Mouse (Mus musculus): Measurements from ENCODE around the gene Fndc5.

Fndc5 gene

GRCm38 (mm10) chr4:129122719-129123118 is 14.1 kb upstream of the Fndc5 start:
- no peak for DNase-seq (ENCODE audit: low read depth, low spot score)

- peak; percentile 25 for DNase-seq (ENCODE audit: low read depth, low spot score)
Observed at GRCm38 (mm10) chr4:129124652-129125146, 12.1 kb upstream of the Fndc5 start.

GRCm38 (mm10) chr4:129125736-129126451 is 10.9 kb upstream of the Fndc5 start:
- no peak for DNase-seq (ENCODE audit: low read depth, low spot score)

- DNase-seq (ENCODE audit: low read depth, low spot score) = no peak
Observed at GRCm38 (mm10) chr4:129128582-129129338, 8.0 kb upstream of the Fndc5 start.

- no peak for DNase-seq (ENCODE audit: low read depth, low spot score)
Observed at GRCm38 (mm10) chr4:129129387-129129786, 7.4 kb upstream of the Fndc5 start.

- peak; percentile 47 for DNase-seq (ENCODE audit: low read depth, low spot score)
Observed at GRCm38 (mm10) chr4:129130149-129130548, 6.7 kb upstream of the Fndc5 start.

GRCm38 (mm10) chr4:129130755-129131303 is 6.0 kb upstream of the Fndc5 start:
- DNase-seq (ENCODE audit: low read depth, low spot score) = no peak

GRCm38 (mm10) chr4:129134799-129135585 is 1.8 kb upstream of the Fndc5 start:
- peak; percentile 80 for DNase-seq (ENCODE audit: low read depth, low spot score)

- DNase-seq (ENCODE audit: low read depth, low spot score) = no peak
Observed at GRCm38 (mm10) chr4:129135637-129136036, 1.2 kb upstream of the Fndc5 start.

- DNase-seq (ENCODE audit: low read depth, low spot score) = no peak
Observed at GRCm38 (mm10) chr4:129136189-129136578, 615 bp upstream of the Fndc5 start.

GRCm38 (mm10) chr4:129137392-129138321 is 858 bp downstream of the Fndc5 start:
- DNase-seq (ENCODE audit: low read depth, low spot score) = no peak

- DNase-seq (ENCODE audit: low read depth, low spot score) = no peak
Observed at GRCm38 (mm10) chr4:129139642-129140041, 2.8 kb downstream of the Fndc5 start.

GRCm38 (mm10) chr4:129140808-129141207 is 4.0 kb downstream of the Fndc5 start:
- no peak for DNase-seq (ENCODE audit: low read depth, low spot score)

GRCm38 (mm10) chr4:129141560-129142438 is 5.0 kb downstream of the Fndc5 start:
- no peak for DNase-seq (ENCODE audit: low read depth, low spot score)

GRCm38 (mm10) chr4:129142439-129143045 is 5.7 kb downstream of the Fndc5 start:
- no peak for DNase-seq (ENCODE audit: low read depth, low spot score)

- DNase-seq (ENCODE audit: low read depth, low spot score) = no peak
Observed at GRCm38 (mm10) chr4:129143509-129143908, 6.7 kb downstream of the Fndc5 start.

- DNase-seq (ENCODE audit: low read depth, low spot score) = no peak
Observed at GRCm38 (mm10) chr4:129144401-129145367, 7.9 kb downstream of the Fndc5 start.

GRCm38 (mm10) chr4:129145411-129145810 is 8.6 kb downstream of the Fndc5 start:
- DNase-seq (ENCODE audit: low read depth, low spot score) = no peak
